Comparison of ENCODE assay signal across 17 mouse cellular contexts in the genomic region with DNA sequence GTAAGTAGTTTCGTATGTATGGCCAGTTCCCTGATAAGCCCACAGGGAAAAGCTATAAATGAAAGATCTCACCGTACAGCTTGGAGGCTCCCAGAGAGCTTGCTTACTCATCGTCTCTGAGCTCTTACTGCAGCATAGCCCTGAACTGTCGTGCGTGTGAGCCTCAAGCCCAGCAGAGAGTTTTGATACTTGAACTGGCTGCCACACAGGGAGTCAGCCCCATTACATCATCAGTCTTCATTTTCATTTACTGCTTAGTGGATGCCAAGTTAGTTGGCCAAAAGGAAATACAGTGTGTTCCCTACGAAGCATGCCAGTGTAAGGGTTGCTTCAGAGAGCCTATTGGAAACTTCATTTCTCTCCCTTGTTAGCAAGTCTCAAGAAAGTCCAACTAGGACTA. TPM values are rescaled to one million over a fixed set of nuclear protein-coding genes. Genes with fewer than 3 reads are reported as not detected.
A peak's percentile ranks its signal among the peaks of the same experiment; 100 is the strongest.
DNase-seq lines count a peak whose midpoint lies in the region; ATAC-seq lines count a peak whose summit lies in the region.
"Had no signal": no experiment of that assay in that cellular context is flagged by ENCODE, and none has a peak within 500 bp of the region (broad histone marks: within the 10 kb centered on the region; RNA-seq: fewer than 3 reads in every experiment).

No protein-coding gene starts in this region.

- H3K4me3 ChIP-seq in intestine, embryonic 16.5 days (ENCODE audit: low read length) = no peak overlapping the region
- no peak overlapping the region for H3K4me3 ChIP-seq in intestine, embryonic 15.5 days (replicated peaks)
- H3K4me3 ChIP-seq: embryonic facial prominence, embryonic 13.5 days; heart, embryonic 12.5 days; hindbrain, embryonic 13.5 days; liver, embryonic 15.5 days; midbrain, embryonic 12.5 days had no signal

- H3K36me3 ChIP-seq in intestine, embryonic 16.5 days (ENCODE audit: control insufficient read depth, insufficient read depth, low read length) = no peaks in the 10 kb centered on the region
- no peaks in the 10 kb centered on the region for H3K36me3 ChIP-seq in intestine, embryonic 15.5 days
- H3K36me3 ChIP-seq: midbrain, embryonic 12.5 days had no signal

- no peaks in the 10 kb centered on the region for H3K9me3 ChIP-seq in intestine, embryonic 16.5 days (ENCODE audit: control insufficient read depth, low read length)
- no peaks in the 10 kb centered on the region for H3K9me3 ChIP-seq in intestine, embryonic 15.5 days
- H3K9me3 ChIP-seq: embryonic facial prominence, embryonic 13.5 days; heart, embryonic 12.5 days; hindbrain, embryonic 13.5 days; liver, embryonic 15.5 days; midbrain, embryonic 12.5 days had no signal

- no peak overlapping the region for H3K9ac ChIP-seq in intestine, embryonic 16.5 days (ENCODE audit: low read depth, low read length)
- no peak overlapping the region for H3K9ac ChIP-seq in intestine, embryonic 15.5 days
- H3K9ac ChIP-seq: embryonic facial prominence, embryonic 13.5 days; heart, embryonic 12.5 days; hindbrain, embryonic 13.5 days; liver, embryonic 15.5 days; midbrain, embryonic 12.5 days had no signal

- no peak overlapping the region for H3K27ac ChIP-seq in intestine, embryonic 16.5 days (ENCODE audit: low read length)
- no peak overlapping the region for H3K27ac ChIP-seq in intestine, embryonic 15.5 days
- H3K27ac ChIP-seq: embryonic facial prominence, embryonic 13.5 days; hindbrain, embryonic 13.5 days; liver, embryonic 15.5 days; midbrain, embryonic 12.5 days had no signal

- ATAC-seq in intestine, embryonic 16.5 days = 0 out of 2 replicates have a peak, but pooled peaks have one; percentile 28
- no peak for ATAC-seq in intestine, embryonic 15.5 days
- ATAC-seq: Patski had no signal

- DNase-seq in adrenal gland, postnatal 10 days = peak; percentile 31
- no peak for DNase-seq in adrenal gland, postnatal 4 days (ENCODE audit: low spot score in 2 of 2)
- DNase-seq in 416B (ENCODE audit: low read depth) = peak; percentile 15
- DNase-seq in fat pad, adult 2 months (ENCODE audit: extremely low read depth, low read depth, low spot score) = peak; percentile 74
- DNase-seq in ovary, postnatal 10 days (ENCODE audit: low spot score) = no peak
- no peak for DNase-seq in T-cell, adult 2 months (ENCODE audit: low spot score)
- DNase-seq: B cell, adult 2 months; cerebellum, postnatal 10 days; thymus, adult 2 months had no signal

- H3K4me2 ChIP-seq in intestine, embryonic 16.5 days (ENCODE audit: low read depth, low read length) = no peak overlapping the region
- no peak overlapping the region for H3K4me2 ChIP-seq in intestine, embryonic 15.5 days (replicated peaks)
- H3K4me2 ChIP-seq: embryonic facial prominence, embryonic 13.5 days; heart, embryonic 12.5 days; hindbrain, embryonic 13.5 days; liver, embryonic 15.5 days; midbrain, embryonic 12.5 days had no signal

- WGBS in intestine, embryonic 16.5 days = 68% methylated on average over 6 of the region's 6 CpGs
- 71% methylated on average over 6 of the region's 6 CpGs for WGBS in intestine, embryonic 15.5 days

- no peaks in the 10 kb centered on the region for H3K27me3 ChIP-seq in intestine, embryonic 16.5 days (replicated peaks; ENCODE audit: control insufficient read depth, insufficient read depth, low read length)
- no peaks in the 10 kb centered on the region for H3K27me3 ChIP-seq in intestine, embryonic 15.5 days (replicated peaks)
- H3K27me3 ChIP-seq: embryonic facial prominence, embryonic 13.5 days; heart, embryonic 12.5 days; hindbrain, embryonic 13.5 days; liver, embryonic 15.5 days; midbrain, embryonic 12.5 days; Patski had no signal

- H3K4me1 ChIP-seq in intestine, embryonic 16.5 days (ENCODE audit: control insufficient read depth, insufficient read depth, low read length) = no peaks in the 10 kb centered on the region
- no peaks in the 10 kb centered on the region for H3K4me1 ChIP-seq in intestine, embryonic 15.5 days (replicated peaks)
- H3K4me1 ChIP-seq: embryonic facial prominence, embryonic 13.5 days had no signal

RNA-seq across cellular contexts. Expression of a gene that starts 50.1 kb away (rescaled TPM):
- total RNA-seq in adrenal gland, postnatal 10 days (2021) = 10 to 100 TPM; 37.7 to 45.5 TPM
- total RNA-seq in adrenal gland, postnatal 4 days (2021) = 10 to 100 TPM; 51.6 to 82.9 TPM
- polyA plus RNA-seq in intestine, embryonic 16.5 days (2015; fragmentation: Nextera tagmentation; extraction: Ambion mirVana) = 36.2 and 47.4 TPM in 2 replicates
- 45.0 and 45.3 TPM in 2 replicates for polyA plus RNA-seq in intestine, embryonic 15.5 days (2015; fragmentation: Nextera tagmentation; extraction: Ambion mirVana)

Comparison
In these comparisons a context has a peak if more than half of its experiments do, and no peak if none do; other contexts are left out.
1. DNase-seq: peak in adrenal gland, postnatal 10 days (single experiment), 416B (single experiment) and fat pad, adult 2 months (single experiment); none in adrenal gland, postnatal 4 days (0 of 2), ovary, postnatal 10 days (single experiment) and T-cell, adult 2 months (single experiment).